Comparison of ENCODE assay signal across 19 mouse cellular contexts in the genomic region with DNA sequence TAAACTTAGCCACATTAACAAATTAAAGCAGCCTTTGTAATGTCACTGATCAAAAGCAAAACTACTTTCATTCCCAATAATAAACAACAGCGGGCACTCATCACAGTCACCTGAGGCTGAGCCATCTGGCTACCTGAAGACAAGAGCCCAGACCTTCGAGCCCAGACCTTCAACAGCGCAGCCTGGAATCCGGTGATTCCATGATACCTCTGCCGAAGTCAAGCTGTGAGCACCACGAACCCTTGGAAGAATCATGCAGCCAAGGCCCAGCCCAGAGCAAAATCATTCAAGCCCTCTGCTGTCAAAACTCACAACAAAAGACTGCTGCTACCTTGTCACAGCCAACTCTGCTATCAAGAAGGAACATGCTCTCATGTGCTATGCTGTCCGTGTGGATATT. TPM values are rescaled to one million over a fixed set of nuclear protein-coding genes. Genes with fewer than 3 reads are reported as not detected.
"Had no signal": no experiment of that assay in that cellular context is flagged by ENCODE, and none has a peak within 500 bp of the region (broad histone marks: within the 10 kb centered on the region; RNA-seq: fewer than 3 reads in every experiment).

No protein-coding gene starts in this region.

- H3K4me3 ChIP-seq: left cerebral cortex, adult 2 months; limb, embryonic 10.5 days; liver, embryonic 15.5 days; midbrain, embryonic 13.5 days; myocyte; neural tube, embryonic 12.5 days had no signal

- H3K27ac ChIP-seq: kidney, postnatal 0 days; left cerebral cortex, adult 2 months; limb, embryonic 10.5 days; liver, embryonic 15.5 days; midbrain, embryonic 13.5 days; neural tube, embryonic 12.5 days had no signal

- DNase-seq: kidney, postnatal 4 days; lung, adult 2 months; lung, postnatal 36 days; retina, postnatal 1 day; right cerebral cortex, postnatal 4 days; spleen, adult 18-20 months; thymus, adult 2 months; thymus, postnatal 25 days had no signal

RNA-seq across cellular contexts. Expression of a gene that starts 47.2 kb away (rescaled TPM):
- total RNA-seq: layer of hippocampus, adult 8-10 months; layer of hippocampus, postnatal 25 days; left cerebral cortex, adult 2 months; left cerebral cortex, postnatal 14 days; megakaryocyte progenitor cell, adult 5-6 weeks had no signal
